Mouse (Mus musculus) brain, embryonic 18.5 days (tissue): Measurements from ENCODE around the gene Rita1.
A peak's percentile ranks its signal among the peaks of the same experiment; 100 is the strongest.

Experiments used
- DNase-seq: peaks from one replicate; pipeline ENCODE4 v3.0.0-alpha.2; 2012; ENCODE audit warnings: low read depth, low spot score

The Rita1 gene

GRCm38 (mm10) chr5:120600946-120601668, 11.3 kb downstream of the Rita1 start:
- no peak for DNase-seq

GRCm38 (mm10) chr5:120599625-120600024, 12.8 kb downstream of the Rita1 start:
- no peak for DNase-seq

GRCm38 (mm10) chr5:120594485-120594884, 17.9 kb downstream of the Rita1 start:
- DNase-seq: no peak

- no peak for DNase-seq
Measured at GRCm38 (mm10) chr5:120592141-120592540, 20.2 kb downstream of the Rita1 start.

- DNase-seq: no peak
Measured at GRCm38 (mm10) chr5:120590356-120591010, 21.9 kb downstream of the Rita1 start.

- DNase-seq: peak; percentile 99
Measured at GRCm38 (mm10) chr5:120588569-120589094, 23.8 kb downstream of the Rita1 start, which contains the start of the genes Tpcn1 and Iqcd. TSS of gene Tpcn1 (minus strand) at chr5:120588673. TSS of gene Iqcd (plus strand) at chr5:120589016.

- DNase-seq: no peak
Measured at GRCm38 (mm10) chr5:120587940-120588568, 24.3 kb downstream of the Rita1 start.

GRCm38 (mm10) chr5:120587616-120587926, 24.8 kb downstream of the Rita1 start:
- no peak for DNase-seq

- no peak for DNase-seq
Measured at GRCm38 (mm10) chr5:120586741-120587615, 25.4 kb downstream of the Rita1 start.

GRCm38 (mm10) chr5:120584968-120585367, 27.4 kb downstream of the Rita1 start:
- no peak for DNase-seq

- no peak for DNase-seq
Measured at GRCm38 (mm10) chr5:120583511-120583910, 28.9 kb downstream of the Rita1 start.

GRCm38 (mm10) chr5:120582002-120582401, 30.4 kb downstream of the Rita1 start:
- no peak for DNase-seq

- DNase-seq: no peak
Measured at GRCm38 (mm10) chr5:120579898-120580626, 32.3 kb downstream of the Rita1 start.

- DNase-seq: no peak
Measured at GRCm38 (mm10) chr5:120579211-120579897, 33.0 kb downstream of the Rita1 start.

- no peak for DNase-seq
Measured at GRCm38 (mm10) chr5:120578504-120579081, 33.8 kb downstream of the Rita1 start.

- DNase-seq: no peak
Measured at GRCm38 (mm10) chr5:120577935-120578441, 34.4 kb downstream of the Rita1 start.

GRCm38 (mm10) chr5:120576781-120577301, 35.5 kb downstream of the Rita1 start:
- no peak for DNase-seq

- DNase-seq: no peak
Measured at GRCm38 (mm10) chr5:120574469-120575063, 37.8 kb downstream of the Rita1 start.
